Mouse (Mus musculus): ENCODE measurements around the gene Olfr329-ps. TPM values are rescaled to one million over a fixed set of nuclear protein-coding genes. Genes with fewer than 3 reads are reported as not detected.
"Not testable (repeated sequence)": the region's sequence is repeated elsewhere in the genome, so short reads cannot be mapped to it uniquely, and the experiment has no call there.

Olfr329-ps gene
- total RNA-seq, 1 experiment = 0.27 TPM

DNA sequence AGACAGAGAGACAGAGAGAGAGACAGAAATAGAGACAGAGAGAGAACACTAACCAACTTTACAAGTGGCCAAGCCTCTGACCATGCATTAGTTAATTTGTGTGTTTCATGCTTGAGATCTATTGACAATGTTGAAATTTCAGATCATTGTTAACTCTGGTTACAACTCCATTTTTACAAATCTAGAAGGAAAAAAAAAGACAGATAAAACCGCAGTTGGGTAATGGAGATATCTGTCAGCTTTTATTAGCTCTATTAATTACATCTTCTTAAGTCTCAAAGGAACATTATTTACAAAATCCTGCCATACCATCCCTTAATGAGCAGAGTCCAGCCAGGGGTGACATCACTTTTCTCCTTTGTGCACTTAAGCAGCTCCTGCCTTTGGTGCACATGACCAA is 31.2 kb upstream of the Olfr329-ps start, which contains the start of gene Olfr325:
Gene Olfr325, plus strand, starts transcription at position 301 of the 400 bp plus-strand sequence.
- Histone ChIP-seq H3K4me1 (ENCODE audit: control insufficient read depth in 2 of 2, insufficient read depth in 2 of 2, low read length in 2 of 2, poor library complexity in 1 of 2) (no peaks in the 10 kb centered on the region), H3K4me3 (ENCODE audit: insufficient read depth in 1 of 2, low read depth in 1 of 2, low read length in 2 of 2, poor library complexity in 1 of 2, severe bottlenecking in 1 of 2) (no peak within 1 kb of the TSS), H3K9me3 (ENCODE audit: control insufficient read depth, insufficient read depth, low read depth, low read length) (no peaks in the 10 kb centered on the region), H3K36me3 (ENCODE audit: control insufficient read depth, insufficient read depth, low read length, poor library complexity, severe bottlenecking) (no peaks in the 10 kb centered on the region), H3K9ac (ENCODE audit: insufficient read depth, low read depth, low read length, poor library complexity, severe bottlenecking) (no peak within 1 kb of the TSS), H3K27ac (ENCODE audit: insufficient read depth, low read depth, low read length, poor library complexity, severe bottlenecking) (no peak within 1 kb of the TSS)
- DNase-seq (ENCODE audit: low read depth, low spot score) = no peak
- TF ChIP-seq ZNF384 (IDR thresholded peaks at IDR 0.05; ENCODE audit: low read depth, low read length) (no peak), CHD2 (IDR thresholded peaks at IDR 0.05; ENCODE audit: low read depth, low read length) (no peak), MAFK (IDR thresholded peaks at IDR 0.05; ENCODE audit: insufficient read depth, low read depth, low read length) (no peak), ZC3H11A (IDR thresholded peaks at IDR 0.05; ENCODE audit: borderline replicate concordance, low read depth, low read length) (no peak), HCFC1 (IDR thresholded peaks at IDR 0.05; ENCODE audit: borderline replicate concordance, insufficient read depth, low read length) (no peak)
- in situ Hi-C loops (cut with MboI; ENCODE audit: low sequenced_read_pairs in 2 of 2, unreplicated experiment in 2 of 2) = no loop called here

DNA sequence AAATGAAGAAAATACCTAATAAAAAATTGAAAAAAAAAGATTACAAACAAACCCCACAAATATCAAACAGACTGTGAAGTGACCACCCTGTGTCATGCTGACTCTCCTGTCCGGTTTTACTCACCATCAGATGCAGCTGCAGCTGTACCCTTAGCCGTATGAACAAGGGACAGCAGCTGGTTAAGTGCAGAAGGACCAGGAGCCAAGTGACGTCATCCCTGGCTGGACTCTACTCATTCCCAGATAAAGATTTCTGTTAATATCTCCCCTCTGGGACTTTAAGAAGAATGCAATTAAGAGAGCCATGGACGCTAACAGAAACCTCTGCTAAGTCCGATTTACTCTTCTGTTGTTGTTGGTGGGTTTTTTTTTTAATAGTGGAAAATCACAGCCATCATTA is 24.2 kb upstream of the Olfr329-ps start, which contains the start of gene Olfr224:
Gene Olfr224, minus strand, starts transcription at position 149 of the 400 bp plus-strand sequence.
- Histone ChIP-seq H3K4me1 (ENCODE audit: control insufficient read depth in 2 of 2, insufficient read depth in 2 of 2, low read length in 2 of 2, poor library complexity in 1 of 2) (no peaks in the 10 kb centered on the region), H3K9ac (ENCODE audit: insufficient read depth, low read depth, low read length, poor library complexity, severe bottlenecking) (no peak within 1 kb of the TSS), H3K9me3 (ENCODE audit: control insufficient read depth, insufficient read depth, low read depth, low read length) (no peaks in the 10 kb centered on the region), H3K27ac (ENCODE audit: insufficient read depth, low read depth, low read length, poor library complexity, severe bottlenecking) (no peak within 1 kb of the TSS), H3K36me3 (ENCODE audit: control insufficient read depth, insufficient read depth, low read length, poor library complexity, severe bottlenecking) (no peaks in the 10 kb centered on the region), H3K4me3 (ENCODE audit: insufficient read depth in 1 of 2, low read depth in 1 of 2, low read length in 2 of 2, poor library complexity in 1 of 2, severe bottlenecking in 1 of 2) (no peak within 1 kb of the TSS)
- TF ChIP-seq ZC3H11A (IDR thresholded peaks at IDR 0.05; ENCODE audit: borderline replicate concordance, low read depth, low read length) (no peak), HCFC1 (IDR thresholded peaks at IDR 0.05; ENCODE audit: borderline replicate concordance, insufficient read depth, low read length) (no peak), ZNF384 (IDR thresholded peaks at IDR 0.05; ENCODE audit: low read depth, low read length) (no peak), CHD2 (IDR thresholded peaks at IDR 0.05; ENCODE audit: low read depth, low read length) (no peak), MAFK (IDR thresholded peaks at IDR 0.05; ENCODE audit: insufficient read depth, low read depth, low read length) (no peak)
- in situ Hi-C loops (cut with MboI; ENCODE audit: low sequenced_read_pairs in 2 of 2, unreplicated experiment in 2 of 2) = no loop called here
- DNase-seq (ENCODE audit: low read depth, low spot score) = no peak

DNA sequence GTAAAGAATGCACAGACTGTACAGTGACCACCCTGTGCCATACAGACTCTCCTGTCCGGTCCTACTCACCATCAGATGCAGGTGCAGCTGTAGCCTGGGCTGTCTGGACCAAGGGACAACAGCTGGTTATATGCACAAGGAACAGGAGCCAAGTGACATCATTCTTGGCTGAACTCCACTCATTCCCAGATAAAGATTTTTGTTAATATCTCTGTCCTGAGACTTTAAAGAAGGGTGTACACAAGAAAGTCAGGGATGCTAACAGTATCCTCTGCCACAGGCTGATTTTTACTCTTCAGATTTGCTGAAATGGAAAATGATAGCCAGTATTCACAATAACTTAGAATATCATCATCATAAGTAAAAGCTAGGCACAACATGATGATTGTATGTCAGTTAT is 9.3 kb upstream of the Olfr329-ps start, which contains the start of gene Olfr328:
Gene Olfr328, minus strand, starts transcription at position 101 of the 400 bp plus-strand sequence.
- DNase-seq (ENCODE audit: low read depth, low spot score) = no peak
- Histone ChIP-seq H3K9me3 (ENCODE audit: control insufficient read depth, insufficient read depth, low read depth, low read length) (no peaks in the 10 kb centered on the region), H3K36me3 (ENCODE audit: control insufficient read depth, insufficient read depth, low read length, poor library complexity, severe bottlenecking) (no peaks in the 10 kb centered on the region), H3K4me3 (ENCODE audit: insufficient read depth in 1 of 2, low read depth in 1 of 2, low read length in 2 of 2, poor library complexity in 1 of 2, severe bottlenecking in 1 of 2) (no peak within 1 kb of the TSS), H3K9ac (ENCODE audit: insufficient read depth, low read depth, low read length, poor library complexity, severe bottlenecking) (no peak within 1 kb of the TSS), H3K4me1 (ENCODE audit: control insufficient read depth in 2 of 2, insufficient read depth in 2 of 2, low read length in 2 of 2, poor library complexity in 1 of 2) (no peaks in the 10 kb centered on the region), H3K27ac (ENCODE audit: insufficient read depth, low read depth, low read length, poor library complexity, severe bottlenecking) (no peak within 1 kb of the TSS)
- in situ Hi-C loops (cut with MboI; ENCODE audit: low sequenced_read_pairs in 2 of 2, unreplicated experiment in 2 of 2) = no loop called here
- TF ChIP-seq CHD2 (IDR thresholded peaks at IDR 0.05; ENCODE audit: low read depth, low read length) (no peak), MAFK (IDR thresholded peaks at IDR 0.05; ENCODE audit: insufficient read depth, low read depth, low read length) (no peak), ZC3H11A (IDR thresholded peaks at IDR 0.05; ENCODE audit: borderline replicate concordance, low read depth, low read length) (no peak), ZNF384 (IDR thresholded peaks at IDR 0.05; ENCODE audit: low read depth, low read length) (no peak), HCFC1 (IDR thresholded peaks at IDR 0.05; ENCODE audit: borderline replicate concordance, insufficient read depth, low read length) (no peak)

DNA sequence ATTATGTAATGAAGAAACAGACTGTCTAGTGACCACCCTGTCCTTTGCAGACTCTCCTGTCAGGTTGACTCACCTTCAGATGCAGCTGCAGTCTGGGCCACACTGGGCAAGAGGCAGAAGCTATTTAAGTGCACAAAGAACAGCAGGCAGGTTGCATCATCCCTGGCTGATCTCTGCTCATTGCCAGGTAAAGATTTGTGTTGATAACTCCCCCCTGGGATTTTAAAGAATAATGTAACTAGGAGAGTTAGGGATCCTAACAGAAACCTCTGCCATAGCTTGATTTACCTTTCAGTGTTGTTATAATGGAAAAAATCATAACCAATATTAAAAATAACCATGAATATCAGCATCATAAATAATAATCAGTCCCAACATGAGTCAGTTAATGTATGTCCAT is 11.5 kb downstream of the Olfr329-ps start, which contains the start of gene Olfr330:
Gene Olfr330, minus strand, starts transcription at position 101 of the 400 bp plus-strand sequence.
- in situ Hi-C loops (cut with MboI; ENCODE audit: low sequenced_read_pairs in 2 of 2, unreplicated experiment in 2 of 2) = not testable (repeated sequence)

DNA sequence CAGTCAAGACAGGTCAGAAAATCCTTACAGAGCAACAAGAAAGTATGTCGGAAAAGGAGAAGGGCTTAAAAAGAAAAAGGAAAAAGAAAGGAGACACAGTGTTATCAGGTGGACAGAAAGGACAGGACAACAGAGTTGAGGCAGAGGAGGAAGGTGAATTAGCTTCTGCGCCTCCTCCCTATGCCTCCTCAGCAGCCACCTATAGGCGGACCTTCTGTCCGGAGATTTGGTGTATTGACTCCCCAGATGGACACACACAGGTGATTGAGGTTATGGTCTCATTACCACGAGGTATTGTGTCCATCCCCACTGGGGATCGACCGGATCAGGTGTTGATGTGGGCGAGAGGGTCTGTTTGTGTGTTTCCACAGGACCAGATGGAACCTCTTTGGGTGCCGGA is 26.5 kb downstream of the Olfr329-ps start:
- H3K4me1 ChIP-seq (ENCODE audit: control insufficient read depth in 2 of 2, insufficient read depth in 2 of 2, low read length in 2 of 2, poor library complexity in 1 of 2); H3K36me3 ChIP-seq (ENCODE audit: control insufficient read depth, insufficient read depth, low read length, poor library complexity, severe bottlenecking); H3K9ac ChIP-seq (ENCODE audit: insufficient read depth, low read depth, low read length, poor library complexity, severe bottlenecking); H3K4me3 ChIP-seq (ENCODE audit: insufficient read depth in 1 of 2, low read depth in 1 of 2, low read length in 2 of 2, poor library complexity in 1 of 2, severe bottlenecking in 1 of 2); H3K27ac ChIP-seq (ENCODE audit: insufficient read depth, low read depth, low read length, poor library complexity, severe bottlenecking); DNase-seq (ENCODE audit: low read depth, low spot score); H3K9me3 ChIP-seq (ENCODE audit: control insufficient read depth, insufficient read depth, low read depth, low read length); in situ Hi-C loops (cut with MboI; ENCODE audit: low sequenced_read_pairs in 2 of 2, unreplicated experiment in 2 of 2): not testable (repeated sequence)

More for the DNA sequence above, 11.5 kb downstream of the Olfr329-ps start, which contains the start of gene Olfr330:
- not testable (repeated sequence) for H3K4me1 ChIP-seq (ENCODE audit: control insufficient read depth in 2 of 2, insufficient read depth in 2 of 2, low read length in 2 of 2, poor library complexity in 1 of 2); H3K27ac ChIP-seq (ENCODE audit: insufficient read depth, low read depth, low read length, poor library complexity, severe bottlenecking); H3K9ac ChIP-seq (ENCODE audit: insufficient read depth, low read depth, low read length, poor library complexity, severe bottlenecking); H3K9me3 ChIP-seq (ENCODE audit: control insufficient read depth, insufficient read depth, low read depth, low read length); DNase-seq (ENCODE audit: low read depth, low spot score); H3K4me3 ChIP-seq (ENCODE audit: insufficient read depth in 1 of 2, low read depth in 1 of 2, low read length in 2 of 2, poor library complexity in 1 of 2, severe bottlenecking in 1 of 2); H3K36me3 ChIP-seq (ENCODE audit: control insufficient read depth, insufficient read depth, low read length, poor library complexity, severe bottlenecking)

DNA sequence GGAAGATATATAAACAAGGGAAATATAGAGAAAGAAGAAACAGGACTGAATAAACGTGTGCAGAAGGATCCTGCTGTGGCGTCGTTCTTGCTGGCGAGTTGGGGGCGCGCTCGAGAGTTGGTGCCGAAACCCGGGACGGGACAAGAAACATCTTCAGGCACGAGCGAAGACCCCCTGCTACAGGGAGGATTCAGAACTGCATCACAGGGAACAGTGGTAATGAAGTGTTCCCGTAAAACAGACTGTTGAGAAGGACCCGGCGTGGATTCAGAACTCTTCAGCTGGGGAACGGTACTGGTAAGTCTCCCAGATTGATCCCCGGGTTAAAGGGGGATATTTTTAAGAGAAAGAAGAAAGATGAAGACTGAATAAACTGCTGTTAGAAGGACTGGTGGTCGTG is 27.3 kb downstream of the Olfr329-ps start:
- H3K9me3 ChIP-seq (ENCODE audit: control insufficient read depth, insufficient read depth, low read depth, low read length); H3K4me3 ChIP-seq (ENCODE audit: insufficient read depth in 1 of 2, low read depth in 1 of 2, low read length in 2 of 2, poor library complexity in 1 of 2, severe bottlenecking in 1 of 2); DNase-seq (ENCODE audit: low read depth, low spot score); H3K9ac ChIP-seq (ENCODE audit: insufficient read depth, low read depth, low read length, poor library complexity, severe bottlenecking); H3K36me3 ChIP-seq (ENCODE audit: control insufficient read depth, insufficient read depth, low read length, poor library complexity, severe bottlenecking); H3K27ac ChIP-seq (ENCODE audit: insufficient read depth, low read depth, low read length, poor library complexity, severe bottlenecking); in situ Hi-C loops (cut with MboI; ENCODE audit: low sequenced_read_pairs in 2 of 2, unreplicated experiment in 2 of 2); H3K4me1 ChIP-seq (ENCODE audit: control insufficient read depth in 2 of 2, insufficient read depth in 2 of 2, low read length in 2 of 2, poor library complexity in 1 of 2): not testable (repeated sequence)

DNA sequence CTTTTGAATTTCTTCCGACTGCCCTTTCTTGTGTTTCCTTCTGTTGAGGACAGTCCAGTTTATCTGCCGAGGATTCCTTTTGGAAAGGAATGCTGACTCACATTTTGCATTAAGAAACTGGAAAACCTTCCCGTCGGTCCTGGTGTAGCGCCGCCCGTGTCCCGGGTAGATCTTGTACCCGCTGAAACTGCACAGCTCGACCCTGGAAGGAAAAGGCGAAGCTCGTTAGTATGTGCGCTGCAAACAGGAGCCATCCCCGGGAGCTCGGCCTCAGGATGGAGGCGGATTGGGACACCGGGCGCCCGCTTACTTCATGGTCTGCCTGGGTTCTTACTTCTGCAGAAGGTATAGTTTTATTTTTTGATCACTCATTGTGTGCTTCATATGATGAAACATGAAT is 37.2 kb downstream of the Olfr329-ps start:
- H3K9me3 ChIP-seq (ENCODE audit: control insufficient read depth, insufficient read depth, low read depth, low read length); DNase-seq (ENCODE audit: low read depth, low spot score); H3K9ac ChIP-seq (ENCODE audit: insufficient read depth, low read depth, low read length, poor library complexity, severe bottlenecking); H3K27ac ChIP-seq (ENCODE audit: insufficient read depth, low read depth, low read length, poor library complexity, severe bottlenecking); in situ Hi-C loops (cut with MboI; ENCODE audit: low sequenced_read_pairs in 2 of 2, unreplicated experiment in 2 of 2); H3K36me3 ChIP-seq (ENCODE audit: control insufficient read depth, insufficient read depth, low read length, poor library complexity, severe bottlenecking); H3K4me1 ChIP-seq (ENCODE audit: control insufficient read depth in 2 of 2, insufficient read depth in 2 of 2, low read length in 2 of 2, poor library complexity in 1 of 2): not testable (repeated sequence)
- H3K4me3 ChIP-seq (ENCODE audit: insufficient read depth in 1 of 2, low read depth in 1 of 2, low read length in 2 of 2, poor library complexity in 1 of 2, severe bottlenecking in 1 of 2) = peak overlapping the region; percentile 31 to 48; a peak in 3 of 4 replicates

Measured in ES-E14 (cell line).